Mouse (Mus musculus): ENCODE measurements at regions not wholly inside any gene's neighbourhood (a gene's known extent, or its start where the extent isn't known, plus 50 kb on each side); places are given as distances from the start of the nearest gene placed in this dataset.

GRCm38 (mm10) chr15:88160291-88160690, 439.8 kb upstream of the Zdhhc25 start:
- DNase-seq (ENCODE audit: low spot score in 2 of 2) = no peak
- intact Hi-C loops (cut with DNase I) = no loop called here

DNA sequence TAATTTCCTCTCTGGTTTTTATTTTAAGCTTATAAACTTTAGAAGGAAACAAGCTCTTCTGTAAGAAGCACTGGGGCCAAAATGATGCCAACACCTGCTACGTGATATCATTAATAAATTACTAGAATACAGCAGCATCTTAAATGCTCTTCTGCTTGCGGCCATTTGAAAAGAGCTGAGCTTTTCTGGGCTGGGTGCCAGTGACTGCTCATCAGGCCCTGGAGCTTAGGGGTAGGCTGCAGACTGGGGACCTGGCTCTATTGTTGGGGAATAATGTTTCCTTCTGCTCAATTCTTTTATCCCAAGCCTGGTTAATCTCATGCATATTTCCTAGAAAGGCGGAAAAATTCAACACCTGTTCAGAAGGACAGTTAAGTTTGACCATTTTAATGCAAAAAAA, 436.7 kb upstream of the Zdhhc25 start:
- DNase-seq (ENCODE audit: low spot score in 2 of 2) = peak in 1 of 2 experiments; percentile 30
- intact Hi-C loops (cut with DNase I) = no loop called here

- DNase-seq (ENCODE audit: low spot score in 2 of 2) = no peak
- intact Hi-C loops (cut with DNase I) = no loop called here
These were observed 425.8 kb upstream of the Zdhhc25 start for GRCm38 (mm10) chr15:88174326-88174725.

GRCm38 (mm10) chr15:88175991-88176390, 424.1 kb upstream of the Zdhhc25 start:
- intact Hi-C loops (cut with DNase I) = no loop called here
- DNase-seq (ENCODE audit: low spot score in 2 of 2) = no peak

DNA sequence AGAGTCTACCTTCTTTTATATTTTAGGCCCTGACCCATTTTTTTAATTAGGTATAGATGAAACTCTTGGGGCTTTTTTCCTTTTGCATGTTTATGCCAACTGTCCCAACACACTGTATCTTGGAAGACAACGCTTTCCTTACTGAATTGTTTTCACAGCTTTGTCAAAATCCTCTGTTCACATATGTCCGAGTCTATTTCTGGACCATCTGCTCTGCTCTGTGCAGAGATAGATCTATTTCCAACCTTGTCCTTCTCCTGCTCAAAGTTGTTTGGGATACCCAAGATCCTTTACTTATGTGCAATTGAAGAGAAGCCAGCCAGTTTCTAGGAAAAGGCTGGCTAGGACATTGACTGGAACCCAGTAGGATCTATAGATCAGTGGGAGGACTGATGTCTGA, 403.6 kb upstream of the Zdhhc25 start:
- peak; percentile 26 to 38 for DNase-seq (ENCODE audit: low spot score in 2 of 2)
- intact Hi-C loops (cut with DNase I) = loop anchor here (5.0 kb wide), 1 partner anchor 46 kb away; no protein-coding TSS in a partner anchor

- DNase-seq (ENCODE audit: low spot score in 2 of 2) = no peak
- intact Hi-C loops (cut with DNase I) = no loop called here
These were observed 397.4 kb upstream of the Zdhhc25 start for GRCm38 (mm10) chr15:88202736-88203135.

- intact Hi-C loops (cut with DNase I) = no loop called here
- no peak for DNase-seq (ENCODE audit: low spot score in 2 of 2)
These were observed 386.7 kb upstream of the Zdhhc25 start for GRCm38 (mm10) chr15:88213356-88213755.

GRCm38 (mm10) chr15:88214286-88214685, 385.8 kb upstream of the Zdhhc25 start:
- intact Hi-C loops (cut with DNase I) = no loop called here
- DNase-seq (ENCODE audit: low spot score in 2 of 2) = no peak

DNA sequence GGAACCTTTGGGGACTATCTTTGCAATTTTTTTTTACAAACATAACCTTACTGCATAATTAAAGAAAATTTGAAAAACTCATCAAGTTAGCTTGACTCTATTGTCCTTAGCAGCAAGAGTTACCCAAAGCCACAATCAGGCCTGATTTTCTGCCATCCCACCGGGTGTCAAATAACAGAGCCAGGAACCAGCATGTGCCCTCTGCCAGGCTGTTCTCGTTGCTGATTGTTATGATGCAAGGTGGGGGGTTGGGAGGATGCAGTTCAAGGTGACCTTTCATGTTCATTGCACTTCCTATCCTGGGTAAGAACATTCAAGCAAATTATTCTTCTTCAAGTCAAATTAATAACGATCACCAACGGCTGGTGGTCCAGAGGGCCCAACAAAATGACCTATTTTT, 370.6 kb upstream of the Zdhhc25 start:
- DNase-seq (ENCODE audit: low spot score in 2 of 2) = no peak
- intact Hi-C loops (cut with DNase I) = no loop called here

DNA sequence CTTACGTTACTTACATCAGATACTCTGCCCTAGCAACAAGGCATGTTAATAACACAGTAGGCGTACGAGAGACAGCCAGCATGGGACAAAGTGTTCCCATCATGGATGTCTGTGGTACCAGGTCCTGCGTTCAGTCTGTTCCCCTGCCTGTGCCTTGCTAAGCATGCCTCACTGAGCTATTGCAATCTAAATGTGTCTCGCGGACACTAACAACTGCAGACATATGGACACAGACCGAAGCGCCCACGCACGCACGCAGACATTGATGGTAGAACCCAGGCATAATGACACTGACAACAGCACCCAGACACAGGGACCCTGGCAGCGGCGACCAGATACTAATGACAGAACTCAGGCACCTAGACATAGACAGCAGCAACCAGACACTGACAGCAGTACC, 355.5 kb upstream of the Zdhhc25 start:
- DNase-seq (ENCODE audit: low spot score in 2 of 2) = peak; percentile 28 to 68
- intact Hi-C loops (cut with DNase I) = loop anchor here (5.0 kb wide), 2 partner anchors 47 to 302 kb away; no protein-coding TSS in a partner anchor

DNA sequence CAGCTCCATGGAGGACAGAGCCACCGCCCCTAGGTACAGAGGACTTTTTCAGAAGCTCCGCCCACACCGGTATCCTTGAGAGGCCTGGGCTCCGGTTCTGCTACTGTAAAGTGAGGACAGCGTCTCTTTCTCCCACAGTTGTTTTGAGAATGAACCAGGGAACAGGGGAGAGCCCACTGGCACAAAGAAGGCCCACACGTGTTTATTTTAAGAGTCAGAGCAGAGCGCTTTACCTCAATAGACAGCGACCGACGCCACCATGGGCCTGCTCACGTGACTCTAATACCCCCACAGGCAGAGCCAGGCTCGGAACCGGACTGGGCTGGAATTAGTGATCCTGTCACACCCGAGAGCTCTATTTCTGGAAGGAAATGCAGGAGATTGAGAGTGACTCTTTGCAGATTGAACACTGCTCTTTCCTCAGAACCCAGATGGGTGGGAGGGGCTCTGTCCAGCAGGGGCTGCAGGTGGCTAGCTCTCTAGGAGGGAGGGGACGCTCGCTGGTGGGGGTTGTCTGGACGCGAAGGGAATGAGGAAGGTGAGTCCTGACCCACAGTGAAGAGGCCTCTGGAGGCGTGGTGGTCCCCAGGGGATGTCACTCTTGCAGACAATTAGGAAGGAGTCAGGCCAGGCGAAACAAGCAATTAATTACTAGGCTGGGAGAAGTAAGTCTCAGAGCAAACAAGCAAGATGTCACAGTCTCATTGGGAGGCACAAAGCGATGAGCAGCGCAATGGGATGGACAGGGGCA, 354.4 kb upstream of the Zdhhc25 start:
- intact Hi-C loops (cut with DNase I) = loop anchor here (5.0 kb wide), 1 partner anchor 303 kb away; no protein-coding TSS in a partner anchor
- peak in 1 of 2 experiments; percentile 68 for DNase-seq (ENCODE audit: low spot score in 2 of 2)

GRCm38 (mm10) chr15:88247974-88248625, 352.0 kb upstream of the Zdhhc25 start:
- intact Hi-C loops (cut with DNase I) = loop anchor here (1.0 to 5.0 kb wide), 3 partner anchors 102 to 621 kb away; no protein-coding TSS in a partner anchor
- DNase-seq (ENCODE audit: low spot score in 2 of 2) = peak; percentile 91 to 95

- peak; percentile 8 to 10 for DNase-seq (ENCODE audit: low spot score in 2 of 2)
- intact Hi-C loops (cut with DNase I) = no loop called here
These were observed 312.1 kb upstream of the Zdhhc25 start for GRCm38 (mm10) chr15:88288051-88288450.

GRCm38 (mm10) chr15:88288696-88289095, 311.4 kb upstream of the Zdhhc25 start:
- intact Hi-C loops (cut with DNase I) = no loop called here
- DNase-seq (ENCODE audit: low spot score in 2 of 2) = no peak

- intact Hi-C loops (cut with DNase I) = no loop called here
- DNase-seq (ENCODE audit: low spot score in 2 of 2) = peak; percentile 13 to 25
These were observed 309.2 kb upstream of the Zdhhc25 start for GRCm38 (mm10) chr15:88290740-88291363.

DNA sequence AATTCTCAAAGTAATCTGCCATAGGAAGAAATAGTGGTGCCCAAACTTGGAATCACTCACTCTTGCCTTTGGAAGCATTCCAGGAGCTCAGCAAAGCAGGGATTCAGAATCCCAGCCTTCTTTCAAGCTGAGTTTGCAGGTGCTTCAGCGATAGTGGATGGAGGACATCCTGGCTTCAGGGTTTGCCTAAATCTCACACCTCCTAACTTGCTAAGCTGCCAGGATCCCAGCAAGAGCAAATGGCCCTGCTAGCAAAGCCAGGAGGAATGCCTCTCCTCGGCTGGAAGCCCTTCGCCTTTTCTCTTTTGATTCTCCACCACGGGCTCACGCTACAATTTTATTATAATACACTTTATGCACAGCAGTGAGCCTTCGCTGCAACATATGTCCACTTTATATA, 301.0 kb upstream of the Zdhhc25 start:
- intact Hi-C loops (cut with DNase I) = no loop called here
- no peak for DNase-seq (ENCODE audit: low spot score in 2 of 2)

DNA sequence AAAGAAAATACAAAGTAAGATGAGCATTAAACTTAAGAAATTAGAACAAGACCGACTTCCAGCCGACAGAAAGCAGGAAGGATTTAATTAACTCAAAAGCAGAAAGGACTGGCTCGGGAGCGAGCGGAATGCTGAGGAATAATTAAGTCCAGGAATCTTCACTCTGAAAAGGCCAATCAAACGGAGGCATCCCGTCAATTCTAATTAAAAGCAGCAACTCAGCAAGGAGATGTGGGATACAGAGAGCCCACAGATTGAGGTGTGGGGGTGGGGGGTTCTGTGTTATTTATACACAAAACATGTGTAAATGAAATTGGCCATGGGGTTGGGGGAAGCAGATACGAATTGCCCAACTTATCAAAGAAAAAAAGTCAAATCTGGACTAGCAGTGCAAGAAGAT, 288.9 kb upstream of the Zdhhc25 start:
- intact Hi-C loops (cut with DNase I) = loop anchor here (10.0 kb wide), 1 partner anchor 154 kb away; no protein-coding TSS in a partner anchor
- DNase-seq (ENCODE audit: low spot score in 2 of 2) = no peak

DNA sequence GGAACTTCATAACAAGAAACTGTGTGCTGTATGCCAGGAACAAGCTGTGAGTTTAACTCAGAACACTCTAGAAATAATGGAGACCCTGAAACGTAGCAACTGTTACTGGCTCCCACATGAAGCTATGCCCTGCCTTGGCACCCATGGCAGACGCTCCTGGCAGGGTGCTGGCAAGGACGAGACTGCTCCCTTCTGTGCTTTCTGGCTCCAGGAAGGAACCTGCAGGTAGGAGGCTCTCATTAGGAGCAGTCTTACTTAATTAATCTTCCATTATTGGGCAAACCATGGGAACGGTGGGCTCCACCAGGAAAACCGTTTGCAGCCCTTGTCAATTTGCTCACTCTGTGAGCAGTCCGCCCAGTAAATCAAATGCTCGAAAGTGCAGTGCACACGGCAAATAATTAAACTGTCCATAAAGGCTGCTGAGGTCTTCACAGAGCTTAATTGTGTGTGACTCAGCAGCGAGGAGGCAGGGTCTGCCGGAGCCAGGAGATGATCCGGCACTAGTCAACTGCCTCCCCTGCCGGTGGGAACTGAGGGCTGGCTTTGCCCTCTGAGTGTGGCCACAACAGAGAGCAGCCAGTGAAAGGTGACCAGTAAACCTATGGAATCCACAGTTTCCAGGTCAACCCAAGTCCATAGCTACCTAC, 285.2 kb upstream of the Zdhhc25 start:
- intact Hi-C loops (cut with DNase I) = loop anchor here (10.0 kb wide), 1 partner anchor 150 kb away; no protein-coding TSS in a partner anchor
- DNase-seq (ENCODE audit: low spot score in 2 of 2) = peak in 1 of 2 experiments; percentile 28

DNA sequence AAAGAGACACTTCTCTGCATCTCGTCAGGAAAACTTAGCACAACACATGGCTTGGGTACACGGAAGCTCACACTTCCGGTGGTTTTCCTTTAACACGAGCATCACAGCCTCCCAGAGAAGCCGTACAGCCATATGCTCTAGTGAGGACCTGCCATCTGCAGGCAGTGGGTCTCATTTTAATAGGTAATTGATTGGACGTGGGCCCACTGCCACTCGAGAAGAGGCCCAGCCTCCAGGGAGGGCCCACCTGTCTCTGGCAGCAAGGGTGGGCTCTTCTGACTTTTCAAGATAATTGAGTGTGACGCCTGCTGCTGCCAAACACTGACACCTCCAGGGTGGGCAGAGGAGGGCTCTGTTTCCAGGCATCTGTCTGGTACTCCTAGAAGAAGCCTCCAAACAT, 282.1 kb upstream of the Zdhhc25 start:
- no peak for DNase-seq (ENCODE audit: low spot score in 2 of 2)
- intact Hi-C loops (cut with DNase I) = loop anchor here (10.0 kb wide), 1 partner anchor 147 kb away; no protein-coding TSS in a partner anchor

DNA sequence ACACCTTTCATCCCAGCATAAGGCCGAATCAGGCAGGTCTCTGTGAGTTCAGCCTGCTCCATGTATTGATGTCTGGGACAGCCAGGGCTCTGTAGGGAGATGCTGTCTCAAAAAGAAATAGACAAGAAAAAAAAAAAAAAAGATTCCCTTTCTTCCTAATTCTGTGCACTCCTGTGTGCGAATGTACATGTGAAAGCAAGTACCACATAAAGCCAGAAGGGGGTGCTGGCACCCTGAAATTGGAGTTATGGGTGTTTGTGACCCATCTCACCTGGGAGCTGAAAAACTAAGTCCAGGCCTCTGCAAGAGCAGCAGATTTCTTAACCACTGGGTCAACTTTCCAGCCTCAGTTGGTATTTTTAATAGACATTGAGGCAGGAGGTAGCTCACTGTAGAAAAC, 280.6 kb upstream of the Zdhhc25 start:
- intact Hi-C loops (cut with DNase I) = loop anchor here (10.0 kb wide), 1 partner anchor 145 kb away; no protein-coding TSS in a partner anchor
- no peak for DNase-seq (ENCODE audit: low spot score in 2 of 2)
